Mouse (Mus musculus): ENCODE results near the gene Man2a1.
A peak's percentile ranks its signal among the peaks of the same experiment; 100 is the strongest.

Man2a1 gene

DNA sequence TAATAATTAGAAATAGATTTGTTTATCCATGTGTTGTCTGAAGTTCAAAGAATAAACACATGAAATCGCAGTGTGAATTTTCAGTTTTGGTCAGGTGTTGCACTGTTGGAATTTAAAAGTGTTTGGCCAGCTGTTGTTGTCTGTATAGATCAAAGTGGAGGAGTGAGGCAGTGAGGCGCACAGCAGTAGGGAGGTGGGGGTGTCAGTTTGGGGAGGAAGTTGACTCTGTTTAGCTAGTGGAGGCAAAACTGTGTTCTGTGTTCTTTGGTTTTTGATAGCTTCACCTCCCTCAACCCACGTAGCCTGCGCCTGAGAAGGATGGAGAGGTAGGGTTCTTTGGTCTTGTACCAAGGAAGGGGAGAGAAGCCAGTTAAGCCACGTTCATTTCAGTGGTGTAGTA lies 28.3 kb downstream of the Man2a1 start:
- DNase-seq (ENCODE audit: extremely low read depth, low read depth): no peak

DNA sequence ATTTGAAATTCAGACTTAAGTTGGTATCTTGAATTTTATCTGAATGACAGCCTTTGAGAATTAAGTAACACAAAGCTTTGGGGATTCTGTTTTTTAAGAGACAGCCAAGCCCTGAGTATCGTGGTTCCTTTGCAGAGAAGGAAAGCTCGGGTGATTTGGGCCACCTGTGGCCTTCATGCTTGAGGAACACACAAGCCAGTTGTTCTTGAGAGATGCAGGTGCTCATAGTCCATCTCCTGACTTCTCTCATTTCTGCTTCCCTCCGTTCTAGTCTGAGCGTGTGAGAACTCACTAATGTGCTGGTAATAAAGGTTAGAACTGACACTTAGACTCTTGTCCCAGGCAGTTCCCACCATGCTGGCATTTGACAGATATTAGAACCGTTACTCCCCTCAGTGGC lies 28.9 kb downstream of the Man2a1 start:
- no peak for DNase-seq (ENCODE audit: extremely low read depth, low read depth)

DNA sequence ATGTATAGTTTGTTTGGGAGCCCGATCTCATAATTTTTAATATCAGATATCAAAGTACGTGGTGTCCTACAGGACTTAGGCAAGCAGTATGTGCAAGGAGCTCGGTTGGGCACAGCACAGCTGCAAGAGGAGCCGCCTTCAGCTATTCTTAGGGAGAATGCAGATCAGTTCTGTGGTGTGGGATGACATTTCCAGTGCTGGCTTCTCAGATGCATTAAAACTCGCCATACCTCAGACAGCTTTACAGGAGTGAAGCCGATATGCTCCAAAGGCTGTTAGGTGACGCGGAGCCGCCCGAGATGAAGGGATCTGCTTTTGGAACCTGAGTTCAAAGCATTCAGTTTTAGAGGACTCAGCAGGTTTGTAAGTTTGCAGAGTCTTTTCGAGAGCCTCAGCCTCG lies 30.0 kb downstream of the Man2a1 start:
- no peak for DNase-seq (ENCODE audit: extremely low read depth, low read depth)

DNA sequence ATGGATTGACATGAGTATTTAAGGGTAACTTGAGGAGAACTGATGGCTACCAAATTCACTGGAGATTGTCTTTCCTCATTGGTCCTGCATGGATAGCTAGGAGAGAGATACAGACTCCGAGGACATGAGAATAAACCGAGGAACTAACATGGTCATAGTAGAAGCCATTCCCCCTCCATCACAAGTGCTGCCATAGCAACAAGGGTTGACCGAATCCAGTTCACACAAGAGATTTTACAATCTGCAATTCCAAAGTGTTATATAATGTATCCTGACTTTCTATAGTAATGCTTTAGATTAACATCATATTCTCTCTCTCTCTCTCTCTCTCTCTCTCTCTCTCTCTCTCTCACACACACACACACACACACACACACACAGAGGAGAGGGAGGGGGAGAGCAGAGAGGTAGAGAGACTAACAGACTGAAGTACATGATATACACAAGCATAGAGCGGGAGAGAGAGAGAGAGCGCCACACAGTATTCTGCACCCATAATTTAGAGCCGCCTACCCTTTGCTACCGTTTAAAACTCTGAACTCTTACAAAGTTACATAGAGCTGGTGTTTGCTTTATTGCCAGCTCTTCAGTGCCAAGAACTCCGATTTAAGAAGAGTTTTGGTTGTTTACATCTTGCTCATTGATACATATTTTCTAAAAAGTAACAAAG lies 37.5 kb downstream of the Man2a1 start:
- no peak for DNase-seq (ENCODE audit: extremely low read depth, low read depth)

DNA sequence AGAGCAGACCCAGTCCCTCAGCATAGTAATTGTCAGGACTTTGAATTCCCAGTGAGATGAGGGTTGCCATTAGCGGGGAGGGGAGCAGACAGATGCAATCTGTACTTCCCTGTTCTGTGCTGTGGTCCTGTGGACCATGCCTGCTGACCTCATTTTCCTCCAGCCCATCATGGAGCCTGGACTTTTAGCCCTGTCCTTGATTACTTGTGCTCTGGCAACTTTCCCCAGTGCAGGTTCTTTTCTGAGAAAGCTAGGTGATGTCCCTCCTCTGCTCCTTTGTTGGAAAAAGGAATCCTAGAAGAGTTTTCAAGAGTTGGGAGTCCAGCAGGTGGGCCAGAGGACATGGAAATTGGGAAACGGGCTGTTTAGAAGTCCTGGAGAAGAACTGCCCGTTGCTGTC lies 40.8 kb downstream of the Man2a1 start:
- no peak for DNase-seq (ENCODE audit: extremely low read depth, low read depth)

DNA sequence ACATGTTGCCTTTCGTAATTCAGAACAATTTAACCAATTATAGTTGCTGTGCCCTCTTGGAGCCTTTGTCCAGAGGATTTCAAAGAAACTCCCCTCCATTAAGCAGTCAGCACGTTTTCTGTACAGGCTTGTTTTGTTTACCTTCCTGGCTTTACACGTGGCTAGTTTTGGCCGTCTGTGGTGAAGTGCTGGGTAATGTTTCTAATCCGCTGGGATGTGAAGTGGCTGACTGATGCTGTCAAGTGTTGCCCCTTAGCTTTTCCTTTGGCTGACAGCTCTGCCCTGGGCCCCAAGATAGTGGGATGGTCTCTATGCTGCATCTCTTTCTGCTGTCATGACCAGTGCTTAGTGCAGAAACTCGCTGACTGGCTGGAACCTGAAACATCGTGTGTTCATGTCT lies 43.1 kb downstream of the Man2a1 start:
- DNase-seq (ENCODE audit: extremely low read depth, low read depth): no peak

DNA sequence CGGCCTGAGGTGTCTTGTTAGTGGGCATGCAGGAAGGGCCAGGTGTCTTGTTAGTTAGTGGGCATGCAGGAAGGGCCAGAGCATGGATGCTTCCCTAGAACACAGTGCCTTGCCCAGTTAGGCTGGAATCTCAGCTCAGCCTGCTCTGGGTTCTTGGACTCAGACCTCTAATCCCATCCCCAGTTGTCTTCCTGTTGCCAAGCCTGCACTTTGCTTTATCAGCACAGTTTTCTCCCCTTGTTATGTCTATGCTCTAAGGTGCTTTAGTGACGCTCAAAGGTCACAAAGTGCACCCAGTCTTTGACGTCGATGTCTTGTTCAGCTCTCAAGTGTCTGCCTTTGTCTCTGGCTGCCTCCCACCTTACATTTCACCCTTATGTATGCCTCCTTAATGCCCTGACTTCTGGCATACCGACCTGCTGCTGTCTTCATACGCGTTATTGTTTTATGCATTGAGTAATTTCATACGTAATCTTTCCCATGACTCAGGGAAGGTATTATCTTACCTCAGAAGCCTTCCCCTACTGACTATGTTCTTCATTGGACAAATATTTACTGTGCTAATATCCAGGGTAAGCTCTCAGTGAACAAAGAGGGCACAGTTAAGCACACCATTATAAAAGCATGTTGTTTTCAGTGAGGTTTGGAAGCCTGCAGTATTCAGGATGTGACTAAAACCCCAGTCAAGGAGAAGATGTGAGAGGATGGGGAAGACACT lies 44.5 kb downstream of the Man2a1 start:
- DNase-seq (ENCODE audit: extremely low read depth, low read depth): no peak

DNA sequence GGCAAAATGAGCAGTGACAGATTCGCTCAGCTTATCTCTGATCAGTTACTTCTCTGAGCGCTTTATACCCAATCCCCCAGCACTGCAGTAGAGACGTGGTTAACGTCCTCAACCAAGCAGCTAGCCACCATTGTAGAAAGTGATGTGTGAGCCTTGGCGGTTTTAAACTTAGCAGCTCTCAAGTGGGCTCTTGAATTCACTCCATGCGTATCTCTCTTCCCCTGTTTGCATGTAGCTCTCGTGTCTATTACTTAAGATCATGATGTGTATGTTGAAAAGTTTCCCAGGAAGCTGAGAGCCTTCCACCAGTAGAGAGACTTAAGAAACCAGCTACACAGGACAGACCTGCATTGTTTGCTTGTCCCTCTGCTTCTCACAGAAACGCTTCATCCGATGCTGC lies 46.9 kb downstream of the Man2a1 start:
- no peak for DNase-seq (ENCODE audit: extremely low read depth, low read depth)

DNA sequence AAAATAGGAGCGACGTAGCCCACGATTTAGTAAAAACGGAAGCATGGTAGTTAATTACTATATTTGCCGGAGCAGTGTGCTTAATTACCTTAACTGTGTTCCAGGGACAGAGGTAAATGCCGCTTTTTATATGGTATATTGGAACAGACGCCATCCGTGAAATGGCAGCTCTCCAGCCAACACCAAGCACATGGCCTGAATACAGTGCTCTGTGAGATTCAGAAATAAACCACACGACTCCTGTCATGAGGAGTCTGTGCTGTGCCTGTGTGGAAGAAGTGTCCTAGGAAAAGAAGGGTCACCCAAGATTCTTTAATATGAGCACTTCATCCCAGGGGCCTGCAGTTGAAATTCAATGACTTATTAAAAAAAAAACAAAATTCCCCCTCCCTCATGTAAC lies 50.2 kb downstream of the Man2a1 start:
- no peak for DNase-seq (ENCODE audit: extremely low read depth, low read depth)

DNA sequence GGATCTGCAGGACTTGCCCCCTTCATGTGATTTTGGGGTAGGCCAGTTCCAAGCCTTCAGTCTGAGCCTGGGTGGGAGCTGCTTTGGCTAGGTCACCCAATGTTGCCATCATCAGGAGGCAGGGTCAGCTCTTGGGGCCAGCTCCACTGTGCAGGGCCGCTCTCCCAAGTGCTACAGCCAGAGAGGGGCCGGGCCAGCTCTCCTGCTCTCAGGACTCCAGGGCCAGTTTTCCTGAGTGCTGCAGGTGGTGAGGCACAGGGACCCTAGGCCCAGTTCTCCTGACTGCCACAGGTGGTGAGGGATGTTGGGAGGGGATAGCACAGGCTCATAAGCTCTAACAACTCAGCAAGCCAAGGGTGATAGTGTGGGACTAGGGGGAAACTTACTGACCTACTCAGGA lies 53.1 kb downstream of the Man2a1 start:
- DNase-seq (ENCODE audit: extremely low read depth, low read depth): no peak

DNA sequence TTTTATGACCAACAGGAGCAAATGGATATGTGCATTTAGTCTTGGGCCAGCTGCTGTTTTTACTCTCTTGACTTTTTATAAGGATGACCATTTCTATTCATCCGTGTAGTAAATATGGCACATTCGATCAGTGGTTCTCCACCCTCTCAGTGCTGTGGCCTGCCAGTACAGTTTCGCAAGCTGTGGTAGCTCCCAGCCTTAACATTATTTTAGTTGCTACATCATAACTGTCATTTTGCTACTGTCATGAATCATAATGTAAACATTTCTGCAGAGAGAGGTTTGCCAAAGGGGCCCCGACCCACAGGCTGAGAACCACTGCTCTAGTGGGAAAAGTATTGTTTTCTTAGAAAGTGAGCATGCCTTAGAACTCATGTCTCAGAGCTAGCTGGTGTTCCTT lies 59.1 kb downstream of the Man2a1 start:
- DNase-seq (ENCODE audit: extremely low read depth, low read depth): no peak

DNA sequence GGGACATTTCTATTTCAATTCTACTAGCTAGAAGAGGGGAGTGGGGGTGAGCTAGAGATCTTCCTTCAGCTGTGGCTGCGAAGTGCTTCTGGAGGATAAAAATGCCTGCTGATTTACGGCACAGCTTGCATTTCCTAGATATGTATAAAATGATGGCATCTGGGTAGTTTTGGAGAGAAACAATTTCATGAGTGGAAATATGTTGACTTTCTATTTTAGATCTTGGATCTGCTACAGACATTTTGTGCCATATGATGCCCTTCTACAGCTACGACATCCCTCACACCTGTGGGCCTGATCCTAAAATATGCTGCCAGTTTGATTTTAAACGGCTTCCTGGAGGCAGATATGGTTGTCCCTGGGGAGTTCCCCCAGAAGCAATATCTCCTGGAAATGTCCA lies 66.0 kb downstream of the Man2a1 start:
- no peak for DNase-seq (ENCODE audit: extremely low read depth, low read depth)

DNA sequence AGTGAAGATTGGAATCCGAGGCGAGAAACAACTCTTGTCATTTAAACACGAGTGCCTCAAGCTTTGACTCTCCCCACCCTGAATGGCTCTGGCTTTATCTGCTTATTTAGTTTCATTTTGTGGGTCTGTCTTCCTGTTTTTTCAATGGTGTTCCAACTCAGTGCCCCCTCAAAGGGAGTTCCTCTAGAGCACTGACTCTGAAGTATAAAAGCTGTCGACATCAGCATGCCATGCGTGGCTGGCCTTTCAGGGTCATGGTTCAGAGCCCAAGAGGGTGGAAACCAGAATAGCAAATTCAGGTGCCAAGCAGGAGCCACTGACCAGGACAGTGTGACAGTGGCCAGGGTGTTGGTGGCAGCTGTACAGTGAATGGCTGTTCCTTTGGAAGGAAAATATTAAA lies 68.0 kb downstream of the Man2a1 start:
- peak; percentile 50 for DNase-seq (ENCODE audit: extremely low read depth, low read depth)

DNA sequence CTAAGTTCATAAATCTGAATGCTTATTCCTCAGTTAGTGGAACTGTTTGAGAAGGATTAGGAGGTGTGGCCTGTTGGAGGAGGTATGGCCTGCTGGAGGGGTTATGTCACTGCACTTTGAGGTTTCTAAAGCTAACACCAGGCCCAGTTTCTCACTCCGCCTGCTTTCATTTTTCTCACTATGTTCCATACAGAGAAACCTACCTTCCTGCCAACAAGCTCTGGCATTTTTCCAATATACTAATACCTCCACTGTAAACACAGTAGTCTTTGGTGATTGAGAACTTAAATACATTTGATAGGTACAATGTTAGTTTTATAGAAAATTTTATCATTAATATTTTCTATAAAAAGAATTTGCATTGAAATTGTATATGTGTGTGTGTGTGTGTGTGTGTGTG lies 73.9 kb downstream of the Man2a1 start:
- DNase-seq (ENCODE audit: extremely low read depth, low read depth): no peak

DNA sequence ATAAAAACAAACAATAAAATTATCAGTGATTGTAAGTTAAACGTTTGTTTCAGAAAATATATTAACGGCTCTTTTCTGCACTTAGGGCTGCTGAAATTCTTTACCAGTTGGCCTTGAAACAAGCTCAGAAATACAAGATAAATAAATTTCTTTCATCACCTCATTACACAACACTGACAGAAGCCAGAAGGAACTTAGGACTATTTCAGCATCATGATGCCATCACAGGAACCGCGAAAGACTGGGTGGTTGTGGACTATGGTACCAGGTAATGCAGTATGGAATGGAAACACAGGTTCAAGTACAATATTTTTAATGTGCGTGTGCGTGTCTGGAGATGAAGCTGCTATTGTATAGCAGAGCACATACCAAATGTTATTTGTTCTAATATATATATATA lies 74.4 kb downstream of the Man2a1 start:
- DNase-seq (ENCODE audit: extremely low read depth, low read depth): no peak

DNA sequence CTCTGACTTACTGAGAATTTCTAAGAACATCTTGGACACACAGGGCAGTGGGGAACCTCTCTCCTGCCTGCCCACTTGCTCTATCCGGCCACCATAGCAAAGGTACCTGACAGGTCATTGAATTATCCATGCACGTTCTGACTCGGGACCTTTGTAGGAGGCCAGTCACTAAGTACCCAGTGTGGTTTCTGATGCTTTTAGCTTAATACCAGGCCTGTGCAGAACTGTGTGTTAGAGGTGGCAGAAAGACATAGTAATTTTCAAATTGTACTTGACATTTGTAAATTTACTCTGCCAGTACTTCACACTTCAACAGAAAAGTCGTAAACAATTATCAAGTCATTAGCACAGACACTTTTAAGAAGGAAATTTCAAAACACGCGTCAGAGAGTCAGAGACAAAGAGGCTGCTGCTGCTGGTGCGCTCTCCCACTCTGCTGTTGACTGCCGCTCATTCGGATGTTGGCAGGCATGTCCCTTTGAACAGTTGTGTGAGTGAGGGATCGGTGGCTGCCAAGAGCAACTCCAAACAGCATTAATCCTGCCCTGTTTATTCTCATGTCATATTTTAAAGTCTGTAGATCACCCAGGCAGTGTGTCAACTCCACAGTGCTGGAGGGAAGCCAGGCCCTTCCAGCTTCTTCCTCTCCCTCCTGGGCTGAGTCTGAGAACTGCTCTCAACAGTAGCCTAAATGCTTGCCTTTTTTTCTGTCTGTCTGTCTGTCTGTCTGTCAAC lies 76.4 kb downstream of the Man2a1 start:
- no peak for DNase-seq (ENCODE audit: extremely low read depth, low read depth)

DNA sequence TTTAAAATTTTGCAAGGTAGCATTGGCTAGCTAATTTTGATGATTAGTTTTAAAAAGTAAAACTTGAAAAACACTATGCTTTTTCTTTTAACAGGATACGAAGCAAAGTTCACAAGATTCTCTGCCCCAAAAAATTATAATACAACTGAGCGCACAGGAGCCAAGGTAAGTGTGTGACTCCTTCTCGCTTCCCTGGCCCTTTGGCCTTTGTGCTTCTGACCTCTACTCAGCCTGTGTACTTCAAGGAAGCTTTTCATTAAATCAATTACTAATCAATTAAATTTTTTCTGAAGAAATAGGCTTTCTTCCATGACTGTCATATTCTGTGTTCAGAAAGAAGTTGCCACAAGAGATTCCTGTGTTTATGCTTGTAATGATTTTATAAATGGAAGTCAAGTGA lies 80.9 kb downstream of the Man2a1 start:
- DNase-seq (ENCODE audit: extremely low read depth, low read depth): no peak

DNA sequence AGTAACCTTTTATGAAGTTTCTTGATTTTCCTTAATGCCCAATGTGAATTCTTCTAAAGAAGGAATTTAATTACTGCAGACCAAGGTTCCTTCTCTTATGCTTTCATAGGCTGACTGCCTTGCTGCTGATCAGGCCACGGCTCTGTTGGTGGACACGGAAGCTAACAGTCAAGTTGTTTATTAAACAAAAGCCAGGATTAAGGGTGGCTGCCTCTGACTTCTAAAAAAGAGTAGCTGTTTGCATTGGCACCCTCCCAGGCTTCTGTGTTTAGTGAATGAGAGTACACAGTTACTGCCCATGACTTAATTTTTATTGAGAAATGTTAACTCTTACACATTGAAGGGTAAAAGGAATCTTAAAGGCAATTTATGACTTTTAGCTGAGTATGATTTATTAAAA lies 81.4 kb downstream of the Man2a1 start:
- DNase-seq (ENCODE audit: extremely low read depth, low read depth): no peak

DNA sequence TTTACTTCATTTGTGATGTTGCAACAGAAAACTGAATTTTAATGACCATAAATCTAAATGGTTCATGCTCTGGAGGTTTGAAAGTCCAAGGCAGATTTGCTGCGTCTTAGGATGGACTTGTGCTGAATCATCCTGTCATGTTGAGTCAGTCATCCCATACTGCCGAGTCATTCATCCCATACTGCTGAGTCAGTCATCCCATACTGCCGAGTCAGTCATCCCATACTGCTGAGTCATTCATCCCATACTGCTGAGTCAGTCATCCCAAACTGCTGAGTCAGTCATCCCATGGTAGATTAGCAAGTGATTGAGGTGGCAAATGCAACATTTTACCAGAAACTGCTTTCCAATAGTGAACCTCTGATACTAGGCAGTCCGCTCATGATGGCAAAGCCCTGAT lies 83.6 kb downstream of the Man2a1 start:
- no peak for DNase-seq (ENCODE audit: extremely low read depth, low read depth)

DNA sequence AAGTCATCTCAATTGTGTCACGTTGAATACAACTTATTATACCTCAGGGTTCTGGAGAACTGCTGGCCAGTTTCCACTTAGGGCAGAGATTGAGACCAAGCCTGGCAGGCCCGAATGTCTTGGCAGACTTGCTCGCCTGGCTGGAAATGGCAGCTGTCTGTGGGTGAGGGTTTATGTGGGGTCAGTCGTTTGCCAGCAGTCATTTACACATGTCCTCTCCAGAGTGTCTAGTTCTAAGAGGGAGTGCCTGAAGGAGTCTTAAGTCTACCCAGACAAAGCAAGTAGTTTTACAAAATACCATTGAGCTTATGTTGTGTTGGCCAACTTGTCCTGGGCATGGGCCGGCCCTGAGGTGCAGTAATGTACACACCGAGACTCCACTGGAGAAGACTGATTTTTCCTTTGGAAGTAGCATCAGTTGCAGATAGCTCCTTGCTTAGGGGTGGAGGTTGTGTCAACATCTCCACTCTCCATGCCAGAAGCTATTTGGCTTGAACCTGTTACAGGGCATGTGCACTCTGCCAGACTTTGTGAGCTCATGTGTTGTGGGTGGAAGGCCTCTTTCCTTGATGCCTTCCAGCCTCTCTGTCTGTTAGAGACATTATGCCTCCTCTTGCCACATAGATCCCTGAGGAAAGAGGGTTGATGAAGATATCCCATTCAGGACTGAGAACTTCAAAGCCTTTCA lies 84.8 kb downstream of the Man2a1 start:
- no peak for DNase-seq (ENCODE audit: extremely low read depth, low read depth)

DNA sequence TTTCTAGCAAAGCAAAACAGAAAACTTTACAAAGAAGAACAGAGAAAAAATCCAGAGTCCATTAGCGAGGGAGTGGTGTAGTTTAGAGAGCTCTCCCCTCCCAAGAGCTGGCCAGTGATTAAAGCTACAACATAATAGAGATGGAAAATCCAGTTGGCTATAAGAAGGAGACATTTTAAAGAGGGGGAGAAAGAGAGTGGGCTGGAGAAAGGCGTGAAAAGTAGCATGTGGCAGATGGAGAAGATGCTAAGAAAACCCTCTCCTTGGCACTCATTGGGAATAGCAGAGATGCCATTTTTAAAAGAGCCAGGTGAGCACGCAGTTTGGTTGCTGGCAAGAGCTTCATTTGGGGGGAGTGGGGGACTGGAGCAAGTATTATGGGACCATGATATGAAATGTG lies 89.1 kb downstream of the Man2a1 start:
- DNase-seq (ENCODE audit: extremely low read depth, low read depth): no peak

DNA sequence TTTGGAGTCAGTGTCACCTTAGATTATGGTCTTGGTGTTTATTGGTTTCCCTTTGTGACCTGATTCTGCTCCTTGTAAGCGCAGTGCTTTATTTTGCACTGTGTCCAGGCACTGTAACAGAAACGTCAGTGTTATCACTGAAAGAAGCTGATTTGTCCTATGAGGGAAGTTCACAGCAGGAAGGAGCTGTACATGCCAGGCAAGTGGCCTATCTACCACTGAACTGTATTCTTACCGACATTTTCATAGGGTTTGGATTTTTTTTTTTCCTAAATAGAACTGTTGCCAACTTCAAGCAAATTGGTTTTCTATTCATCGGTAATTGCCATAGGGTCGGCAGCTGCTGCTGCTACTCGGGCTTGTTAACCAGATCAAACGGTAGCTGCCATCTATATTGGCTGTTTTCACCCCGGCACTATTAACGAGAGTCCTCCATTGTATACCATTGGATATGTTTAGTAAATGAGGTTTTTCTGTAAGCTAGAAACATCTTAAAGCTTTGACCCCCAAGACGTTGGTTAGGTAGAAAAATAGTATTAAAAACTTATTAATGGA lies 96.8 kb downstream of the Man2a1 start:
- no peak for DNase-seq (ENCODE audit: extremely low read depth, low read depth)

Measured in MEL-GATA-1-ER (cell line).